Mouse (Mus musculus): ENCODE data around the gene Ddx17. TPM values are rescaled to one million over a fixed set of nuclear protein-coding genes. Genes with fewer than 3 reads are reported as not detected.
A peak's percentile ranks its signal among the peaks of the same experiment; 100 is the strongest.

Ddx17 gene
- polyA plus RNA-seq, 1 experiment from 2014 or later = 92.4 TPM

DNA sequence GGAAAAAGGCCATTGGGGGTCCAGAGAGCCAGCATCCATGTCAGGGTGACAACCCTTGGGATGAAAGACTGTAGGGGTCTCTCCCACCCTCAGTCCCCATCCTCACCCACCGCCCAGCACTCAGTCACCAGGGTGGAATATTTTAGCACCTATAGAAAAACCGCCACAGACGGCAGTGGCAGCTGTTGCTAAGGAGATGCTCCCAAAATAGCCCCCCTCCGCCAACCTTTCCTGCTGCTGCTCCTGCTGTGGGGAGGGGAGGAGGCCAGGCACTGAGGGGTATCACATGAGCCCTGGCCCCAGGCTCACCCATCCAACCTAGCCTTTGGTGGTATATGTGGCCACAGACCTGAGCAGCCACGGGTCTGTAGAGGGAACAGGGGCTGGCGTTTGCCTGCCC lies 36.5 kb downstream of the Ddx17 start:
- WGBS = 43% methylated on average over 6 of the region's 6 CpGs
- ATAC-seq (ENCODE audit: low FRiP score) (no peak), DNase-seq (ENCODE audit: low spot score) (no peak)
- Histone ChIP-seq H3K27me3 (ENCODE audit: control insufficient read depth, insufficient read depth, low read length) (peaks cover 88% of the 10 kb centered on the region), H3K4me2 (replicated peaks) (no peak overlapping the region), H3K4me1 (replicated peaks; ENCODE audit: control insufficient read depth, insufficient read depth, low read length) (peaks cover 18% of the 10 kb centered on the region; the same call in 1 of the 2 replicates), H3K9ac (no peak overlapping the region), H3K4me3 (replicated peaks; ENCODE audit: low read length) (no peak overlapping the region), H3K36me3 (replicated peaks; ENCODE audit: control insufficient read depth, insufficient read depth) (no peaks in the 10 kb centered on the region), H3K9me3 (ENCODE audit: control insufficient read depth, low read length) (no peaks in the 10 kb centered on the region), H3K27ac (no peak overlapping the region)

DNA sequence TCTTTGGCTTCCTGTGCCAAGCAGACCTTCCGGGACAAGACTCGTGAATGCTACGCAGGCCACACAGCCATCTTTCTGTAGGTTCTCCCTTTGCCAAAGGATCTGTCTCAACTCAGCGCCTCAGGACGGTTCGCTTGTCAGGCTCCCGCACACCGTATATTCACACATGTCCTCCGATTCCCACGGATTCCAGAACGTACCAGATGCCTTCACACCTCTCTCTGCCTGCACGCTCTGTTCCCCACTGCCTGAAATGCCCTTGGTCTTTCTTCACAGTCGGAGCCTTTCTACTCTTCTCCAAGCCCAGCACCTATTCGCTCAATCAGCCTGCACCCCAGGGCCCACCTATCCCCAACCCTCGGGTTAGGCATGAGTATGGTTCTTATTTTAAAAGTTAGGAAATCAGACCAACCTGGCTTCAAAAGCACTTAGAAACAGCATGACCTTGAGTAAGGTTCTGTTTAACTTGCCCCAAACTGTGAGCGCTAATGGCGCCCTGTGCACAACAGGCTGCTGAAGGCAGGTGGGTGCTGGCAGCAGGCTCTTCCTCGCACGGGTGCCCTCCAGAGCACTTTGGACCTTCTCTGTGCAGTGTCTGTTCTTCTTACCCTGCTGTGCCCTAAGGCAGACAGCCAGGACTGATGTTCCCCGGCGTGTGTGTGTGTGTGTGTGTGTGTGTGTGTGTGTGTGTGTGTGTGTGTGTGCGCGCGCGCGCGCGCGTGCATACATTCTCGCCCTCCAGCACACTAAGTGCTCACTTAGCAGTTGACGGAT lies 39.3 kb downstream of the Ddx17 start:
- peaks cover 88% of the 10 kb centered on the region for H3K27me3 ChIP-seq (ENCODE audit: control insufficient read depth, insufficient read depth, low read length)
- no peaks in the 10 kb centered on the region for H3K36me3 ChIP-seq (replicated peaks; ENCODE audit: control insufficient read depth, insufficient read depth)
- DNase-seq (ENCODE audit: low spot score) = no peak

DNA sequence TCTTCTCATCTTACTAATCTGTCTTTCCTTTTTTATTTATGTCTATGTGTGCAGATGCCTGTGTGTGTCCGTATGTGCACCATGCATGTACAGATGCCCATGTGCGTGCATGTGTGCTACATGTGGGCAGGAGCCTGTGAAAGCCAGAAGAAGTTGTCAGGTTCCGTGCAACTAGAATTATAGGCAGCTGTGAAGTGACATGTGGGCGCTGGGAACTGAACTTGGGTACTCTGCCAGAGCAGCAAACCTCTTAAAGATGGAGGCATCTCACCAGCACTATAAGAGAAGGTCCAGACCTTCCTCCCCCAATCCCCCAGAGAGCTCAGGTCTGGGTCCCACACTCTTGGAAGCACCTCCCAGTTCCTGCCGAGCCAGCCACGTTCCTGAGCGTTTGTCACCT lies 40.1 kb downstream of the Ddx17 start:
- H3K9me3 ChIP-seq (ENCODE audit: control insufficient read depth, low read length) = no peaks in the 10 kb centered on the region
- H3K4me2 ChIP-seq (replicated peaks) = peak overlapping the region; percentile 99; the same call in 1 of the 2 replicates
- H3K36me3 ChIP-seq (replicated peaks; ENCODE audit: control insufficient read depth, insufficient read depth) = no peaks in the 10 kb centered on the region
- 38% methylated on average over 7 of the region's 7 CpGs for WGBS
- H3K4me1 ChIP-seq (replicated peaks; ENCODE audit: control insufficient read depth, insufficient read depth, low read length) = peaks cover 13% of the 10 kb centered on the region; the same call in 1 of the 2 replicates
- no peak overlapping the region for H3K9ac ChIP-seq
- DNase-seq (ENCODE audit: low spot score) (no peak), ATAC-seq (ENCODE audit: low FRiP score) (no peak)
- H3K27ac ChIP-seq = no peak overlapping the region
- H3K27me3 ChIP-seq (ENCODE audit: control insufficient read depth, insufficient read depth, low read length) = peaks cover 90% of the 10 kb centered on the region
- no peak overlapping the region for H3K4me3 ChIP-seq (replicated peaks; ENCODE audit: low read length)

More for the DNA sequence above, 39.3 kb downstream of the Ddx17 start:
- Histone ChIP-seq H3K4me2 (replicated peaks) (no peak overlapping the region), H3K9me3 (ENCODE audit: control insufficient read depth, low read length) (no peaks in the 10 kb centered on the region), H3K9ac (no peak overlapping the region), H3K4me3 (replicated peaks; ENCODE audit: low read length) (no peak overlapping the region), H3K4me1 (replicated peaks; ENCODE audit: control insufficient read depth, insufficient read depth, low read length) (peaks cover 19% of the 10 kb centered on the region; the same call in 1 of the 2 replicates), H3K27ac (no peak overlapping the region)
- no peak for ATAC-seq (ENCODE audit: low FRiP score)
- WGBS = 53% methylated on average over 31 of the region's 31 CpGs

DNA sequence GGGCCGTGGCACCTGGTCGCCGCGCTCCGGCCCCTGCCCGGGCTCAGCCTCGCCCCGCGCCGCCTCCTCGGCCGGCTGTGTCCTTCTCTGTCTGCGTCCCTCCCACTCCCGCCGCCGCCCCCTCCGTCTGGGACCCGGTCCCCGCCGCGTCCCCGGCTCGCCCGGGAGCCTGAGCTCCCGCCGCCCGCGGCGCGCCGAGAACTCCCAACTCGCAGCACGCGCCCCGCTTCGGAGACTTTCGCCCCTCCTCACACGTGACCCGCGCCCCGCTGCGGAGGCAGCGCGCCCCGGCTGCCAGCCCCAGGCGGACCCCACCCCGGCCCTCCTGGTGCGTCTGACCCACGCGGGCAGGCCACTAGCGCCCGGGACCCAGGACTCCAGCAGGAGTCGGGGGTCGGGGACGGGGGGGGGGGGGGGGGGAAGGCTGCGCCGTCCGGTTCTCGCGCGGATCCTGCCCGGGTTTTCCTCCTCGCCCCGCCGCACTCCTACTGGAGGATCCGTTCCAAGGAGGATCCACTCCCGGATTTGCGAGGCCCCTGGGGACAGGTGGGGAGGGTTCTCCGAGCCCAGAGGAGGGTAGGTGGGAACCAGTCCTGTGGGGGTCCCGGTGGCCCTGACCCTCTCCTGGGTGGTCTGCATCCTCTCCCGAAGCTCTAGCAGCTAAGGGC lies 40.8 kb downstream of the Ddx17 start:
- peak overlapping the region; percentile 99 for H3K4me2 ChIP-seq (replicated peaks)
- peaks cover 10% of the 10 kb centered on the region; the same call in 1 of the 2 replicates for H3K4me1 ChIP-seq (replicated peaks; ENCODE audit: control insufficient read depth, insufficient read depth, low read length)
- peak overlapping the region; percentile 47 for H3K9ac ChIP-seq
- H3K9me3 ChIP-seq (ENCODE audit: control insufficient read depth, low read length) = no peaks in the 10 kb centered on the region
- ATAC-seq (ENCODE audit: low FRiP score) (peak; percentile 70), DNase-seq (ENCODE audit: low spot score) (peak; percentile 78)
- H3K27ac ChIP-seq = no peak overlapping the region
- peaks cover 89% of the 10 kb centered on the region for H3K27me3 ChIP-seq (ENCODE audit: control insufficient read depth, insufficient read depth, low read length)
- H3K4me3 ChIP-seq (replicated peaks; ENCODE audit: low read length) = peak overlapping the region; percentile 50
- H3K36me3 ChIP-seq (replicated peaks; ENCODE audit: control insufficient read depth, insufficient read depth) = no peaks in the 10 kb centered on the region
- 0% methylated on average over 40 of the region's 71 CpGs for WGBS

DNA sequence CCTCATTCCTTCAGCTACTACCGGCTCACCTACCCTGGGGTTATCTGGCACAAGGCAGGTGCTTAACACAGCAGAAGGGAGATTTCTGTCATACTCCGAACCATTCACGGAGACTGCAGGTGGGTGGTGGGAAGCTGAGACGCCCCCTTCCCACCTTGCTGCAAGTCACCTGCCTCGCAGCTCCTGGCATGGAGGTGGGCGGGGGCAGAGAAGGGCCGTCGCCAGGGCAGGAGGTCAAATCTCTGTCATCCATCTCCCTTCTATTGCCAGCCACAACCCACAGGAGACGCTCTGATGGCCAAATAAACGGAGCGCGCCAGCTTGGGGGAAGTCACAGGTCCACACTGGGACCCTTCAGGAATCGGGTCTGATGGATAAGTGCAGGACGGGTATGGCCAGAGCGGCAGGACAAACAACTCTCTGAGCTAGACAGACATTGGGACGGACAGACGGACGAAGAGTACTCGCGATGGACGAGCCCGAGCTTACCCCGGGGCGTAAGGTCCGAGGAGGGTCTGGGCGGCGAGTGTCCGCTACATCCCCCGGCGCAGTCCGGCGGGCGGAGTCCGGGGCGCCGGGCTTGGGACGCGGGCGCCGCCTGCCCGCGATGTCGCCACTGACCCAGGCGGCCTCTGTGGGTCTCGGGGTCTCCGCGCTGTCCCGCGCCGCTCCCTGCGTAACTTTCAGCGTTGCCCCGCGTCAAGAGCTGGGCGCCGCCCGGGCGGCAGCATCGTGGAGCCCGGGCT lies 41.7 kb downstream of the Ddx17 start, which contains the start of gene Kcnj4:
TSS of gene Kcnj4 (minus strand) at position 535 of the 746 bp plus-strand sequence.
- no peak for ATAC-seq (ENCODE audit: low FRiP score)
- peaks cover 81% of the 10 kb centered on the region for H3K27me3 ChIP-seq (ENCODE audit: control insufficient read depth, insufficient read depth, low read length)
- peak within 1 kb of the TSS; percentile 99 for H3K4me2 ChIP-seq (replicated peaks)
- H3K4me1 ChIP-seq (replicated peaks; ENCODE audit: control insufficient read depth, insufficient read depth, low read length) = peaks cover 10% of the 10 kb centered on the region; the same call in 1 of the 2 replicates
- no peaks in the 10 kb centered on the region for H3K9me3 ChIP-seq (ENCODE audit: control insufficient read depth, low read length)
- 1% methylated on average over 58 of the region's 60 CpGs for WGBS
- H3K4me3 ChIP-seq (replicated peaks; ENCODE audit: low read length) = peak within 1 kb of the TSS; percentile 50
- no peaks in the 10 kb centered on the region for H3K36me3 ChIP-seq (replicated peaks; ENCODE audit: control insufficient read depth, insufficient read depth)
- no peak for DNase-seq (ENCODE audit: low spot score)
- peak within 1 kb of the TSS; percentile 47 for H3K9ac ChIP-seq
- H3K27ac ChIP-seq = no peak within 1 kb of the TSS

DNA sequence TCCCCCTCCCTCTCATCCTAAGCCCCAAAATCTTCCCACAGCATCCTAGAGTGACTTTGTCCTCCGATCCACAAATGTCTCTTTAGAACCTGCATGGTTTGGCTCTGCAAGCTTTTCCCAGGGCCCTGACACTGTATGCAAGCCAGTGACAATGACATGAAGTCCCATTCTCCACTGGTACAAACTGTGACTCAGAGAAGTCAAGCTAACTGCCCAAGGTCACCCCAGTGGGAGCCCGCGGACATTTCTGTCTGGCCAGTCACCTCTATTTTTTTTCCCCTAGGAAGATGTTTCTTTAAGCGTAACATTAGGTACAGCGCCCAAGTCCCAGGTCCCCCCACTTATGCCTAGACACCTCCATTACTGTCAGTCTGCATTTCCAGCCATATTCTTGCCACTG lies 43.1 kb downstream of the Ddx17 start:
- H3K4me1 ChIP-seq (replicated peaks; ENCODE audit: control insufficient read depth, insufficient read depth, low read length) = peaks cover 10% of the 10 kb centered on the region; the same call in 1 of the 2 replicates
- H3K4me2 ChIP-seq (replicated peaks) = no peak overlapping the region
- H3K36me3 ChIP-seq (replicated peaks; ENCODE audit: control insufficient read depth, insufficient read depth) = no peaks in the 10 kb centered on the region
- H3K27me3 ChIP-seq (ENCODE audit: control insufficient read depth, insufficient read depth, low read length) = peaks cover 74% of the 10 kb centered on the region
- DNase-seq (ENCODE audit: low spot score) = no peak
- no peaks in the 10 kb centered on the region for H3K9me3 ChIP-seq (ENCODE audit: control insufficient read depth, low read length)
- H3K4me3 ChIP-seq (replicated peaks; ENCODE audit: low read length) = no peak overlapping the region
- H3K27ac ChIP-seq = no peak overlapping the region
- ATAC-seq (ENCODE audit: low FRiP score) = no peak
- WGBS = 75% methylated on average over 5 of the region's 5 CpGs
- H3K9ac ChIP-seq = no peak overlapping the region

DNA sequence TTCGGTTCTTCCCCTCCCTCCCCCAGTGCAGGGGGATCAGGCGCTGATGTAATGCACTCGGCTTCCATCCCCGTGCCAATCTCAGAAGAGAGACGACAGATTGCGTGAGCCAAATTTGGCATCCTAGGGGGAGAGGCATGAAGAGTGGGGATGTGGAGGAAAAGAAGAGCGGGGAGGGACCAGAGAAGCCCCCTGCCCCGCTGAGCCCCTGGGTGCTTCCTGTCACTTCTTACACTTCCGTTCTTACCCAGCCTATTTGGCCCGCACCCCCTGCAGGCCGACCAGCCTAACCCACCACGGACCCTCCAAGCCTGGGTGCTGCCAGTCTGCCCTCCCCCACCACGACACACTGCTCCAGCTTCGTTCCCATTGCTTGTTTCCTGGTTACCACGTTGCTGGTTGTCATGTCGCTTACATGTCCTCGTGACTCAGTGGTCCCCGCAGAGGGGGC lies 43.6 kb downstream of the Ddx17 start:
- H3K4me1 ChIP-seq (replicated peaks; ENCODE audit: control insufficient read depth, insufficient read depth, low read length) = peaks cover 10% of the 10 kb centered on the region; the same call in 1 of the 2 replicates
- no peak overlapping the region for H3K9ac ChIP-seq
- no peak for ATAC-seq (ENCODE audit: low FRiP score)
- no peak overlapping the region for H3K4me3 ChIP-seq (replicated peaks; ENCODE audit: low read length)
- WGBS = 20% methylated on average over 18 of the region's 18 CpGs
- H3K36me3 ChIP-seq (replicated peaks; ENCODE audit: control insufficient read depth, insufficient read depth) = no peaks in the 10 kb centered on the region
- no peak for DNase-seq (ENCODE audit: low spot score)
- H3K9me3 ChIP-seq (ENCODE audit: control insufficient read depth, low read length) = no peaks in the 10 kb centered on the region
- peaks cover 69% of the 10 kb centered on the region for H3K27me3 ChIP-seq (ENCODE audit: control insufficient read depth, insufficient read depth, low read length)
- H3K4me2 ChIP-seq (replicated peaks) = no peak overlapping the region
- H3K27ac ChIP-seq = no peak overlapping the region

DNA sequence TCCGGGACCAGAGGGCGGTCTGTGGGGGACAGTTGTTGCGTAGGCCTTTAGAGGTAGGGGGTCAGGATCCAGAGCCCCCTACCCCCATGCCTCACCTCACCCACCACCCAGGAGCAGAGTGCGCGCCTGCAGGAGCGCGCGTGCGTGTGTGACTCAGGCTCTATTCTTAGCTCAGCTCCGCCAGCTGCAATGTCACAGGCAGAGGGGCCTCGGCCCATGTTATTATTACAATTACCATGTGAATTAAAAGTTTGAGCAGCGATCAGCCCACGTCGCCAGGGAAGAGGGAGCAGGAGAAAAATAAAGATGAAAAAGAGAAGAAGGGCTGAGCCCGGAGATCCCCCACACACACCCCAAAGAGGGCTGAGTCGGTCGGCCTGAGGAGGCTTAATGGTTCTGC lies 46.4 kb downstream of the Ddx17 start:
- no peak overlapping the region for H3K9ac ChIP-seq
- H3K9me3 ChIP-seq (ENCODE audit: control insufficient read depth, low read length) = no peaks in the 10 kb centered on the region
- no peak overlapping the region for H3K4me3 ChIP-seq (replicated peaks; ENCODE audit: low read length)
- H3K4me1 ChIP-seq (replicated peaks; ENCODE audit: control insufficient read depth, insufficient read depth, low read length) = peaks cover 2% of the 10 kb centered on the region; the same call in 1 of the 2 replicates
- no peak for ATAC-seq (ENCODE audit: low FRiP score)
- no peak overlapping the region for H3K27ac ChIP-seq
- peaks cover 42% of the 10 kb centered on the region for H3K27me3 ChIP-seq (ENCODE audit: control insufficient read depth, insufficient read depth, low read length)
- WGBS = 68% methylated on average over 17 of the region's 17 CpGs
- no peaks in the 10 kb centered on the region for H3K36me3 ChIP-seq (replicated peaks; ENCODE audit: control insufficient read depth, insufficient read depth)
- H3K4me2 ChIP-seq (replicated peaks) = no peak overlapping the region
- no peak for DNase-seq (ENCODE audit: low spot score)

DNA sequence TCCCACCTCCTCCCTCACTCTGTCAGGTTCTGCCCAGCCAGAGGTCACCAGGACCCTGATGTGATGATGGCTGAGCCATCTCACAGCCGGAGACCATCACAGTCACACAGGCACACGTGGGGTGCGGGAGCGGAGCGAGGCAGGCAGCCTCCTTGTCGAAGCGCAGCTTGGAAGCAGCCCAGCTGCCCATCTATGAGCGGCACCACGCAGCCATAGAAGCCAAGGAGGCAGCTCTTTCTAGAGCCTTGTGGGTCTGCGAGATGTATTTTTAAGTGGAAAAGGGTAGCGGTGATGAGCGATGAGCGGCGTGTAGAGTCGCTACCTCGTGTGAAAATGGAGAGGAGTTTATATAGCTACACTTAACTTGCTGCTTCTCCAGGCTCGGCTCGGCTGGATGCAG lies 53.0 kb downstream of the Ddx17 start:
- H3K4me2 ChIP-seq (replicated peaks) = no peak overlapping the region

More for the DNA sequence above, 53.0 kb downstream of the Ddx17 start:
- DNase-seq (ENCODE audit: low spot score) (no peak), ATAC-seq (ENCODE audit: low FRiP score) (no peak)
- Histone ChIP-seq H3K9ac (no peak overlapping the region), H3K36me3 (replicated peaks; ENCODE audit: control insufficient read depth, insufficient read depth) (no peaks in the 10 kb centered on the region), H3K4me3 (replicated peaks; ENCODE audit: low read length) (no peak overlapping the region), H3K9me3 (ENCODE audit: control insufficient read depth, low read length) (no peaks in the 10 kb centered on the region), H3K27me3 (ENCODE audit: control insufficient read depth, insufficient read depth, low read length) (no peaks in the 10 kb centered on the region), H3K4me1 (replicated peaks; ENCODE audit: control insufficient read depth, insufficient read depth, low read length) (no peaks in the 10 kb centered on the region), H3K27ac (no peak overlapping the region)
- 53% methylated on average over 18 of the region's 18 CpGs for WGBS

All from hindbrain, embryonic 14.5 days (tissue).